Mouse (Mus musculus) urinary bladder, postnatal 10 days (tissue): ENCODE data around the gene Keg1.
"Not testable (repeated sequence)": the region's sequence is repeated elsewhere in the genome, so short reads cannot be mapped to it uniquely, and the experiment has no call there.

Experiments
- DNase-seq: peaks from one replicate; pipeline ENCODE4 v3.0.0; 2022; ENCODE audit warnings: low spot score

Keg1 gene

GRCm38 (mm10) chr19:12695590-12695989, at the start of gene Keg1:
TSS of gene Keg1 (plus strand) at chr19:12695786.
- DNase-seq = no peak

- DNase-seq = no peak
Measured at GRCm38 (mm10) chr19:12649511-12649910, 46.1 kb upstream of the Keg1 start.

GRCm38 (mm10) chr19:12666156-12666555, 29.4 kb upstream of the Keg1 start:
- no peak for DNase-seq

- DNase-seq = not testable (repeated sequence)
Measured at GRCm38 (mm10) chr19:12668601-12669000, 27.0 kb upstream of the Keg1 start.

- DNase-seq = no peak
Measured at GRCm38 (mm10) chr19:12670139-12670538, 25.4 kb upstream of the Keg1 start, which contains the start of gene Olfr1442. TSS of gene Olfr1442 (plus strand) at chr19:12670439.

GRCm38 (mm10) chr19:12671051-12671450, 24.5 kb upstream of the Keg1 start:
- DNase-seq = no peak

GRCm38 (mm10) chr19:12677812-12678211, 17.8 kb upstream of the Keg1 start, which contains the start of gene Olfr1443:
TSS of gene Olfr1443 (plus strand) at chr19:12678112.
- no peak for DNase-seq

GRCm38 (mm10) chr19:12684638-12685037, 10.9 kb upstream of the Keg1 start:
- DNase-seq = no peak

GRCm38 (mm10) chr19:12685231-12685630, 10.4 kb upstream of the Keg1 start:
- DNase-seq = no peak

- DNase-seq = no peak
Measured at GRCm38 (mm10) chr19:12696221-12696620, 635 bp downstream of the Keg1 start.

- no peak for DNase-seq
Measured at GRCm38 (mm10) chr19:12708458-12708857, 12.9 kb downstream of the Keg1 start.

GRCm38 (mm10) chr19:12708986-12709385, 13.4 kb downstream of the Keg1 start:
- DNase-seq = no peak

GRCm38 (mm10) chr19:12719189-12719588, 23.6 kb downstream of the Keg1 start:
- no peak for DNase-seq

GRCm38 (mm10) chr19:12720463-12720862, 24.9 kb downstream of the Keg1 start:
- no peak for DNase-seq

- DNase-seq = not testable (repeated sequence)
Measured at GRCm38 (mm10) chr19:12720919-12721318, 25.3 kb downstream of the Keg1 start.

GRCm38 (mm10) chr19:12721596-12721995, 26.0 kb downstream of the Keg1 start:
- DNase-seq = not testable (repeated sequence)

- no peak for DNase-seq
Measured at GRCm38 (mm10) chr19:12722308-12722707, 26.7 kb downstream of the Keg1 start.

- no peak for DNase-seq
Measured at GRCm38 (mm10) chr19:12725851-12726250, 30.3 kb downstream of the Keg1 start.

- DNase-seq = no peak
Measured at GRCm38 (mm10) chr19:12731036-12731435, 35.5 kb downstream of the Keg1 start.

- no peak for DNase-seq
Measured at GRCm38 (mm10) chr19:12731950-12732349, 36.4 kb downstream of the Keg1 start.

- no peak for DNase-seq
Measured at GRCm38 (mm10) chr19:12756286-12756685, 60.7 kb downstream of the Keg1 start.

GRCm38 (mm10) chr19:12758936-12759478, 63.4 kb downstream of the Keg1 start:
- DNase-seq = no peak

GRCm38 (mm10) chr19:12759656-12760055, 64.1 kb downstream of the Keg1 start:
- DNase-seq = no peak
